Mouse (Mus musculus): ENCODE measurements around the gene Fam131a. TPM values are rescaled to one million over a fixed set of nuclear protein-coding genes. Genes with fewer than 3 reads are reported as not detected.

Gene Fam131a
- polyA plus RNA-seq, 1 experiment from 2014 or later = 7.2 TPM

DNA sequence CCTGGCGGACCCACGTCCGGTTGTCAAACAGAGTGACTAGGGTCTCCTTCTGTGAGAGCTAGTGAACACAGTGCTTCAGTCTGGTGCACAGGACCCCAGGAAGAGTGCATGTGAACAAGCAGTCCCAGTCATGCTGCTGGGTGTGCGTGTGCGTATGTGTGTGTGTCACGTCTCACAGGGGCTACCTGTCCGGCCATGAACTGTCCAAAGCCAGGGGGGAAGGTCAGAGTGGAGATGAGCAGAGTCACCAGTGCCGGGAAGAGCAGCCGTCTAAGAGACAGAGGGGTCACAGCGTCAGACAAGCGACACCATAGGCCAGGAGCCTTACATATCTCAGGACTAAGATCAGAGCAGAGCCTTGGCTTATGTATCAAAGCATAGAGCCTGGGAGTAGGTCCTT, 17.3 kb downstream of the Fam131a start:
- ATAC-seq (ENCODE audit: insufficient number of reproducible peaks, insufficient read depth, low FRiP score, low TSS enrichment, low read depth) = no peak
- Histone ChIP-seq H3K27ac (no peak overlapping the region), H3K9ac (no peak overlapping the region), H3K9me3 (no peaks in the 10 kb centered on the region), H3K27me3 (no peaks in the 10 kb centered on the region), H3K4me1 (peaks cover 20% of the 10 kb centered on the region), H3K4me3 (no peak overlapping the region), H3K4me2 (no peak overlapping the region), H3K36me3 (peaks cover 75% of the 10 kb centered on the region)
- 93% methylated on average over 11 of the region's 11 CpGs for WGBS

DNA sequence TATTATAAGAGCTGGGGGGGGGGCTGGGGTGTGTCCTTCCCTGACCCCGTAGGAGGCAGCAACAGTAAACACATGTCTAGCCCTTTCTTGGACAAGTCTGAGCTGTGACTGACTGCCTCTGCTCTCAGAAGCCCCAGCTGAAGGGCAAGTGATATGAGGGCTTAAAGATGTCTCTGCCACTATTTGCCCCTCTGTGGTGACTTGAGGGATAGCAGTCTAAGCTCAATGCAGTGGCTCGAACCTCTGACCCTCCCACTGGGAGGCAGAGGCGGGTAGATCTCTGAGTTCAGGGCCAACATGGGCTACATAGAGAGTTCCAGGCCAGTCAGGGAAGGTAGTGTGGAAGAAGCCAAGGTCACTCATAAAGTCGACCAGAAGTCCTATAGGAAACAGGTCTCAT, 17.8 kb downstream of the Fam131a start:
- H3K4me3 ChIP-seq = no peak overlapping the region
- H3K27me3 ChIP-seq = no peaks in the 10 kb centered on the region
- no peak for ATAC-seq (ENCODE audit: insufficient number of reproducible peaks, insufficient read depth, low FRiP score, low TSS enrichment, low read depth)
- WGBS = 84% methylated on average over 4 of the region's 4 CpGs
- no peaks in the 10 kb centered on the region for H3K9me3 ChIP-seq
- no peak overlapping the region for H3K27ac ChIP-seq
- no peak overlapping the region for H3K4me2 ChIP-seq
- peaks cover 71% of the 10 kb centered on the region for H3K36me3 ChIP-seq
- H3K4me1 ChIP-seq = peaks cover 23% of the 10 kb centered on the region
- no peak overlapping the region for H3K9ac ChIP-seq

DNA sequence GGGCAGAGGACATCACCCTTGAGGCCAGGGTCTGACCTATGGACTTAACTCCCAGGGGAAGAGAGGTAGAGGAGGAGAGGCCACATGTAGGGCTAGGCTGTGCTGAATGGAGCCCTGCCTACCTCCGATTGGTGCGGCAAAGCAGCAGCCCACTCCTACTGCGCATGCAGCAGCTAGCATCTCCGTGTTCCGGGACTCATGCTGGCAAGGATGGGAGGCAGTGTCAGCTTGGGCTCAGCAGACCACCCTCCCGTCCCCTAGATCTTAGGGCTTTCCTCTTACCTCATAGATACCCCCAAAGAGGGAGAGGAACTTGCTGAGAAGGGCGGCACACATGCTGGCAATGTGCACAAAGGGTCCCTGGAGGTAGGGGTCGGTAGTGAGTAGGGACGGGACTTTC, 19.1 kb downstream of the Fam131a start:
- ATAC-seq (ENCODE audit: insufficient number of reproducible peaks, insufficient read depth, low FRiP score, low TSS enrichment, low read depth) = no peak
- Histone ChIP-seq H3K4me1 (peaks cover 27% of the 10 kb centered on the region), H3K9me3 (no peaks in the 10 kb centered on the region), H3K4me3 (no peak overlapping the region), H3K27ac (no peak overlapping the region), H3K36me3 (peaks cover 57% of the 10 kb centered on the region), H3K9ac (no peak overlapping the region), H3K27me3 (no peaks in the 10 kb centered on the region), H3K4me2 (no peak overlapping the region)
- 81% methylated on average over 9 of the region's 9 CpGs for whole genome bisulfite sequencing

DNA sequence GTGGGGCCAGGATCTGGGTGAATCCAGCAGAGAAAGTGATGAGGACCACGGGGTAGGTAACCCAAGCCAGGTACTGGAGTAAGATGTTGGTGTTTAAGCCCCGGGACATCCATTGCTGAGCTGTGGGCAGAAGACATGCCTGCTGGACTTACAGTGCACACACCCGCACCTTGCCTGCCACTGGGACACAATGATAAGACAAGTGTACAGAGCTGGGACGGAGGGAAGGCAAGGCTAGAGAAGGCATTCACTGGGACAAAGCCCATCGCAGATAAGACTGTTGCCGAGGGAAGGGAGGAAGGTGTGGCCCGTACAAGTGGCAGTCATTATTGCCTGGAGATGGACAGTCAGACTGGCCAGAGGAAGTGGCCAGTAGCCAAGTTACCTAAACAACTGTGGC, 19.8 kb downstream of the Fam131a start:
- Histone ChIP-seq H3K36me3 (peaks cover 50% of the 10 kb centered on the region), H3K9me3 (no peaks in the 10 kb centered on the region), H3K4me3 (no peak overlapping the region), H3K27me3 (no peaks in the 10 kb centered on the region), H3K27ac (no peak overlapping the region), H3K9ac (no peak overlapping the region), H3K4me1 (peaks cover 28% of the 10 kb centered on the region), H3K4me2 (no peak overlapping the region)
- no peak for ATAC-seq (ENCODE audit: insufficient number of reproducible peaks, insufficient read depth, low FRiP score, low TSS enrichment, low read depth)
- WGBS = 88% methylated on average over 7 of the region's 7 CpGs

DNA sequence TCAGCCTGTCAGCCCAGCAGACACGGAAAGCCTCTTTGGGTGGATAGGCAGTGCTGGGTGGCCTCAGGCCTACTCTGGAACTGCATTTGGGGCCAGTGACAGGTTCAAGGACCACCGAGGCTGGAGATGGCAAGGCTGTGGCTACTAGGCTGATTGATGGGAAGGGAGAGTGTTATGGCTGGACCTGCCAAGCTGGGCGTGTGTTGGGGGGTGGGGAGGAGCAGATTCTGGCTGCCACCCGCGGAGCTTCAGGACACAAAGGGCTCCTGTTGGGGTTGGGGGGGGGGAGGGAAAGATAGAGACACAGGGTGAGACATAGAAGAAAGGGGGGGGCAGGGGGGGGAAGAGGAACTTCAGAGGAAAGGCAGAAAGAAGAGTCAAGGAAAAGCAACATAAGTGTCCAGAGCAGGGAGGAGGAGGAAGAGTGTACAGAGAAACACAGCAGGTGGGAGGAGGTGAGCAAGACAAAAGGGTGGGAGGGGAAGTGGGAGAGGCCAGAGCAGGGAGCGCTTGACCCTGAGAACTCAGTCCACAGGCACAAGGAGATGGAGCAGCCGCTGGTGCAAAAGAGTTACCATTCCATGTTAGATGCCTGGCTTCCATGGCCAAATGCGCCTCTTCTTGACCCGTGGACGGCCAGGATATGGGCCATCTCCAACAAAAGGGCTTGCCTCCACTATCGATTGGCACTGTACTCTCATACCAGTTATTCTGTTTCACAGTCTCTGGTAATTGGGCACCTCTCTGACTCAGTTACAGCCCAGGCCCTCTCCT, 21.5 kb downstream of the Fam131a start:
- Histone ChIP-seq H3K9me3 (no peaks in the 10 kb centered on the region), H3K9ac (peak overlapping the region; percentile 88), H3K4me2 (peak overlapping the region; percentile 90), H3K4me1 (peaks cover 34% of the 10 kb centered on the region), H3K27me3 (no peaks in the 10 kb centered on the region), H3K4me3 (peak overlapping the region; percentile 70), H3K36me3 (peaks cover 36% of the 10 kb centered on the region), H3K27ac (no peak overlapping the region)
- no peak for ATAC-seq (ENCODE audit: insufficient number of reproducible peaks, insufficient read depth, low FRiP score, low TSS enrichment, low read depth)
- 44% methylated on average over 11 of the region's 11 CpGs for WGBS

DNA sequence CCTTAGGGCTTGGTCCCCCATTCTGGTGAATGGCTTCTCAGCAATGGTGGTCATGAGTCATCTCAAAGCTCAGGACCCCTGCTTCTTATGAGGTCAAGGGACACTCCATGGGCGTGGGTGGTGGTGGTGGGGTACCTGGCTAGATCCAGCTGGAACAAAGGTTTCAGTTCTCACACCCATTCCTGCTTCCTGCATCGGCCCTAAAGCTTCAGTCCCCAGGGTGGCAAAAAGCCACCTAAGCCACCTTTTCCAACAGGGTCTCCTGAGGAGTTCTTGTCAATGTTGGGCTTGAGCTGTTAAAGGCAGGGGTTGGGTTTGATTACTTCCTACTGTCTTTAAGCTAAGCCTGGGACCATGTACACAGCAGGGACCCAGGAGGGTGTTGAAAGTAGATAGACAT, 22.1 kb downstream of the Fam131a start:
- Histone ChIP-seq H3K4me1 (peaks cover 34% of the 10 kb centered on the region), H3K9me3 (no peaks in the 10 kb centered on the region), H3K9ac (peak overlapping the region; percentile 88), H3K4me2 (peak overlapping the region; percentile 90), H3K4me3 (peak overlapping the region; percentile 70), H3K27ac (peak overlapping the region; percentile 98; the same call in 1 of the 2 replicates), H3K27me3 (no peaks in the 10 kb centered on the region), H3K36me3 (peaks cover 39% of the 10 kb centered on the region)
- WGBS = 58% methylated on average over 2 of the region's 2 CpGs
- no peak for ATAC-seq (ENCODE audit: insufficient number of reproducible peaks, insufficient read depth, low FRiP score, low TSS enrichment, low read depth)

DNA sequence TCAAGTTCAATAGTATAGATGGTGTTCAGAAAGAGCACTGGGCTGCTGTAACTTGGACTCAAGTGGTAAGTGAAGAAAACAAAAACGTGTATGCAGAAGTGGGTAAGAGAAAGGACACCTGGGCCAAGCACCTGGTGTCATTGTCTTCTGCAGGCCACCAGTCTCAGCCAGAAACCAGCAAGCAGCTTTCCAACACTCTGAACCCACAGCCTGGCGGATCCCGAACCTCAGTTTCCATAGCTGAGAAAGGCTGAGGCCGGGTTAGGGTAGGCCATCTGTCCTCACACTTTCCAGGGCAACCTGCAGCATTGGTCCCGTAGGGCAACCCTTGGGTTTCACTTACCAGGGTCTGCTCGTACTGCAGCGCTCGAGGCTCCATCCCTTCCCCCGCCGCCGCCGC, 22.5 kb downstream of the Fam131a start:
- peak; percentile 18 for ATAC-seq (ENCODE audit: insufficient number of reproducible peaks, insufficient read depth, low FRiP score, low TSS enrichment, low read depth)
- under 1% methylated on average over 12 of the region's 12 CpGs for WGBS
- peaks cover 34% of the 10 kb centered on the region for H3K4me1 ChIP-seq

DNA sequence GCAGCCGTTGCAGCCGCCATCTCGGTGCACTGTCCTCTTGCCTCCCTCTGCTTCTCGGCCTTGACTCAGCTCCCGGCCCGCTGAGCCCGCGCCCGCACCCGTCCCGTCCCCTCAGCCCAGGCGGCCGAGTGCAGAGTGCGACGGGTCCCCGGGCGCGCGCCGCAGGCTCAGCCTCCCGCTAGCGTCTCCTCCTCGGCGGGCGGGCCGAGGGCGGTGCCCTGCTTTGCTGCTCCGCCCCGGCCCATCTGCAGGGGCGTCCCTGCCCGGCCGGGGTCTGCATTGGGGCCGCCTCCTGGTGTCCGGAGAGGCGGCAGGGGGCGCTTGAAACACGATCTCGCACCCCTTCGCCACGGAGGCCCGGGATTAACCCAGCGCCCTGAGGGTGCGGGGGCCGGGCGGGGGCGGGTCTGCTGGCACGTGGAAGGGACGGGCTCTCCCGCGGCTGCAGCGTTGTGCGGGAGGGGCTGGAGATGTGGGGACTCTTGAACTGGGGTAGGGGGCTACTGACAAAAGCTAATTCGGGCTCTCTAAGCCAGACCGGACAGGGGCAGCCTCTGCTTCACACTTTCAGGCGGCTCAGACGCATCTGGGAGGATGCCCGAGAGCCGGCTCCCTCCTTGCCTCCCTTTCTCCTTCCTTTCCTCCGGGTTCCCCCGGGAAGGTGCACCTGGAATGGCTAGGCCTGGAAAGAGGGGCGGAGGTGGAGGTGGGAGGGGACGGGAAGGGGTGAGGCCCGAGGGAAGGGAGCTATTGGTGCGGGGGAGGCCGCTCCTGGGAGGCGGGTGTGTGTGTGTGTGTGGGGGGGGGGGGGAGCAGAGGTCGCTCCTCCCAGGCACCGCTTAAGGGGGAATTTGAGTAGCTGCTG, 23.2 kb downstream of the Fam131a start:
- no peaks in the 10 kb centered on the region for H3K9me3 ChIP-seq
- peaks cover 38% of the 10 kb centered on the region for H3K36me3 ChIP-seq
- no peaks in the 10 kb centered on the region for H3K27me3 ChIP-seq
- peak overlapping the region; percentile 90 for H3K4me2 ChIP-seq
- peak overlapping the region; percentile 70 for H3K4me3 ChIP-seq
- H3K9ac ChIP-seq = peak overlapping the region; percentile 88
- peaks cover 34% of the 10 kb centered on the region for H3K4me1 ChIP-seq
- peak; percentile 80 for ATAC-seq (ENCODE audit: insufficient number of reproducible peaks, insufficient read depth, low FRiP score, low TSS enrichment, low read depth)
- under 1% methylated on average over 65 of the region's 68 CpGs for WGBS
- H3K27ac ChIP-seq = peak overlapping the region; percentile 98

More for the DNA sequence above, 22.5 kb downstream of the Fam131a start:
- peak overlapping the region; percentile 88 for H3K9ac ChIP-seq
- H3K27ac ChIP-seq = peak overlapping the region; percentile 98
- H3K27me3 ChIP-seq = no peaks in the 10 kb centered on the region
- peak overlapping the region; percentile 70 for H3K4me3 ChIP-seq
- H3K9me3 ChIP-seq = no peaks in the 10 kb centered on the region
- H3K36me3 ChIP-seq = peaks cover 39% of the 10 kb centered on the region
- peak overlapping the region; percentile 90 for H3K4me2 ChIP-seq

DNA sequence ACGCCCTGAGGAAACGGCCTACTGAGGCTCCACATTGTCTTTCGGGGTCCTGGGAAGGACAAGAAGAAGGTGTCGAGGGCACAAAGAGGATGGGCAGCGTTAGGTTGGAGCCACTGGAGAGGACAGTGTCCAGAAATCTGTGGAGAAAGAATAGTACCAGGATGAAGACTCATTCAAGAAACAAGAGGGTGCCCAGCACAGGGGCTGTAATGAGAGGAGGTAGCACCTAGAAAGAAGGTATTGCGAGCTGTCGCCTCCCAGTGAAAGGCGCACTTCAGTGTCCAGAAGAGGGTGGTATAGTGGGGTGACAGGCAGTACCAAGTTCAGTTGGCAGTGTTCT, 23.8 kb downstream of the Fam131a start:
- H3K4me3 ChIP-seq = peak overlapping the region; percentile 70
- ATAC-seq (ENCODE audit: insufficient number of reproducible peaks, insufficient read depth, low FRiP score, low TSS enrichment, low read depth) = no peak
- H3K4me1 ChIP-seq = peaks cover 34% of the 10 kb centered on the region
- WGBS = under 1% methylated on average over 8 of the region's 8 CpGs
- peak overlapping the region; percentile 98 for H3K27ac ChIP-seq
- no peaks in the 10 kb centered on the region for H3K27me3 ChIP-seq
- H3K36me3 ChIP-seq = peaks cover 38% of the 10 kb centered on the region
- H3K4me2 ChIP-seq = peak overlapping the region; percentile 90
- peak overlapping the region; percentile 88 for H3K9ac ChIP-seq
- no peaks in the 10 kb centered on the region for H3K9me3 ChIP-seq

DNA sequence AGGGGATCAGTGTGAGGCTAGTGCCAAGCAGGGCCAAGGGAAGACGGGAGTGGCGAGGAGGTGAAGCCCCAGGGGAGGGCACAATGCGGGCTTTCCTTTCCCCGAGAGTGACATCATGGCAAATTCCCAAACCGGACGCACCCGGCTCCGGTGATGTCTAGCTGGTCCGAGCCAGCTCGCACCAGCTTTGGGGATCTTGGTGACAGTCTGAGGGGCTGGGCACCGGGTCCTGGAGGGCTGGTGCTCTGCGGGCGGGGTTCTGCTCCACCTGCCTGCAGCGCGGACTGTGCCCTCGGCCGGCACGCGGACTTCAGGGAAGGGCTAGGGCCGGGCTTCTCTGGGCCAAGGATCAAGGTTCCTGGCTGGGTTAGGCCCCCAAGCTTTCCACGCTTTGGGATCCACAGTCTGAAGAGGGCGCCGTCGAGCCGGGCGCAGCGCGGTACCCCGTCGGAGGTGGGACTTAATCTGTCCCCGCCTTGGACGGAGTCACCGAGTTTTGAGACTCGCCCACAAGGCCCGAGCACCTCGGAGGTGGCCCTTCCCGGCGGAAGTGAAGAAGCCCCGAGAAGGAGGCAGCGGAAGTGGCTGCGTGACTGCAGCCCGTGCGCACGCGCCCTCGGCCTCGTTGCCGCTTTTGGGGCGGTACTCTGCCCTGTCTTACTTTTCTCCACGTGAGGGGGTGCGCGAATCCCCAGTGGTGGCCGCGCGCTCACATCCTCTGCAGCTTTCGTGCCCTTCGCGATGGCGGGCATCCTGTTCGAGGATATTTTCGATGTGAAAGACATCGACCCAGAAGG, 24.3 kb downstream of the Fam131a start, which contains the start of the genes Polr2h and Clcn2:
Gene Polr2h (plus strand): TSS at position 485 of the 797 bp plus-strand sequence.
Gene Clcn2 (minus strand): TSS at position 566 of the 797 bp plus-strand sequence.
- peak within 1 kb of the TSS; percentile 98 for H3K27ac ChIP-seq
- no peaks in the 10 kb centered on the region for H3K9me3 ChIP-seq
- H3K4me3 ChIP-seq = peak within 1 kb of the TSS; percentile 70
- peak within 1 kb of the TSS; percentile 88 for H3K9ac ChIP-seq
- under 1% methylated on average over 62 of the region's 62 CpGs for WGBS
- no peaks in the 10 kb centered on the region for H3K27me3 ChIP-seq
- peak; percentile 79 for ATAC-seq (ENCODE audit: insufficient number of reproducible peaks, insufficient read depth, low FRiP score, low TSS enrichment, low read depth)
- H3K4me2 ChIP-seq = peak within 1 kb of the TSS; percentile 90
- H3K4me1 ChIP-seq = peaks cover 34% of the 10 kb centered on the region
- H3K36me3 ChIP-seq = peaks cover 38% of the 10 kb centered on the region

Data from embryonic facial prominence, embryonic 13.5 days (tissue).